Mouse (Mus musculus) kidney, postnatal 14 days (tissue): Measurements from ENCODE around the gene Ppm1j.

Source experiments
- DNase-seq: peaks from one replicate; pipeline ENCODE4 v3.0.0; 2022; ENCODE audit warnings: mixed read lengths

Ppm1j gene

GRCm38 (mm10) chr3:104815346-104815745 is 34.5 kb downstream of the Ppm1j start:
- no peak for DNase-seq

- DNase-seq: no peak
Measured at GRCm38 (mm10) chr3:104816130-104816529, 35.3 kb downstream of the Ppm1j start.

GRCm38 (mm10) chr3:104817481-104817990 is 36.7 kb downstream of the Ppm1j start:
- DNase-seq: peak; percentile 77

GRCm38 (mm10) chr3:104817991-104818748 is 37.3 kb downstream of the Ppm1j start, which contains the start of gene Mov10:
Gene Mov10 (minus strand): TSS chr3:104818563.
- DNase-seq: peak; percentile 93

GRCm38 (mm10) chr3:104818749-104819134 is 37.9 kb downstream of the Ppm1j start:
- no peak for DNase-seq

- DNase-seq: no peak
Measured at GRCm38 (mm10) chr3:104820426-104820825, 39.6 kb downstream of the Ppm1j start.

- DNase-seq: no peak
Measured at GRCm38 (mm10) chr3:104822413-104822812, 41.6 kb downstream of the Ppm1j start.
